Mouse (Mus musculus) naive thymus-derived CD4-positive, alpha-beta T cell, adult 2 months (primary cell): ENCODE data around the gene Mri1.
A peak's percentile ranks its signal among the peaks of the same experiment; 100 is the strongest.

Experiments
- DNase-seq: peaks from one replicate; pipeline ENCODE4 v3.0.0-alpha.2; 2011; ENCODE audit warnings: low read depth

Gene Mri1

DNA sequence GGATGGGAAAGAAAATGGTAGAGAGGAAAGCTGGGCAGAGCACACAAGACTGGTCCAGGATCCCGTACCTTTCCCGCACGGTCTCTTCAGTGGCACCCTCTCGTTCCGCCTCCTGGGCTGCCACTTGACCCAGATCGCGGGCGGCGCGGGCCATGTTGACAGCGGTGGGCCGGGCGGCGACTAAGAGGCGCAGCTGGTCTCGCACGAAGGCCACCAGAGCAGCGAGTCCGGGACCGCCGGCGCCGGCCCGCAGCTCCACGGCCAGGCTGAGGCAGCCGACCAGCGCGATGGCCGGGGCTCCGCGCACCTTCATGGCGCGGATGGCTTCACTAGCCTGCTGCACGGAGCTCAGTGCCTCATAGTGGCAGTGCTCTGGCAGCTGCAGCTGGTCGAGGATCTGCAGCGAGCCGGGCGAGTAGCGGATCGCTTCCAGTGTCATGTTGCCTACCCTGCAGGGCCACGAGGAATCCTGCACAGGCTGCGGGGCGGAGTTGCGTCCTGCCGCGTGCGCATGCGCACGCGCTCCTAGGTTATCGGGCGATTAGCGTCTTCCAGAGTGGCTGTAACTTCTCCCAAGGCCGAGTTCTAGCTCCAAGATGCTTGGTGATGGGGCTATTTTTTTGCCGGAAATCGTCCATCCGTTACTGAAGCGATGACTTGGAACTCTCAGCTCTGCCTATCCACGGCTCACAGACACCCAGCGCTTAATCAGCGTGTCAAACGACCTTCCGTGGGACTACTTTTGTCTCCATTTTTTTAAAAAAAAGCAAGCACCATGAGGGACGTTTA, at the start of gene Mri1:
Mri1 (minus strand) TSS at position 505 of the 789 bp plus-strand sequence.
- DNase-seq: peak; percentile 93

DNA sequence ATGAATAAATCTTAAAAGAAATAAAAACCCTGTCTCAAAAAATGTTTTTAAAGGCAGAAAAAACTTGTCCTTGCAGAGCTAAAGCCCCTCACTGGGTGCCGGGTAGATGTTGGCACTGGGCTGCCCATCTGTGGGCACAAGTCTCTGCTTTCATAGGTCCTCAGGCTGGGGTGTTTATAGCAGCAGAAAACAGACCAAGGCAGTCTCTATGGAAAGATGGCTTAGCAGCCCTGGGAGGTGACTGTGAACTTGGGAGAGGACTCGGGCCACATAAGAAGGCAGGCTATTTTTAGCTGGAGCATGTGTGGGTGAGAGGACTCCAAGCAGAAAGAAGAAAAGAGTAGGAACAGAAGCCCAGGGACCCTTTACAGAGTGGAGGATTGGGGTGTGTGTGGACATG, 46.8 kb upstream of the Mri1 start:
- no peak for DNase-seq

GRCm38 (mm10) chr8:84297029-84297785, 40.1 kb upstream of the Mri1 start:
- DNase-seq: no peak

DNA sequence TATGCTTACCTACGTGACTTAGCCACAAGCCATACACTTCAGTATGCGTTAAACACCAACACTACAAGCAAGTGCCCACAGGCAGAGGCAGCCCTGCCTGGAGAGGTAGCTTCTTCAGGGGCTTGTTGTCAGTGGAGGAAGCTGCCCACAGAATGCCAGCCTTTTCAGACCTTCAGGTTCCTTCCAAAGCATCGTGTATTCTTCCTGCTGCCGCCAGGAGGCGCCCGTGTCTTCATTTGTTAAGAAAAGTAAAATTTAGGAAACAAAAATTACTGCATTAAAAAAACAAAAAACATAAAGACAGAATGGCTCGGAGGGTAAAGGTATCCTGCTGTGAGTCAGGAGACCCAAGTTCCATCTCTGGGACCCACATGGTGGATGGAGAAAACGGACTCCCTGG, 34.6 kb upstream of the Mri1 start:
- DNase-seq: peak; percentile 79

DNA sequence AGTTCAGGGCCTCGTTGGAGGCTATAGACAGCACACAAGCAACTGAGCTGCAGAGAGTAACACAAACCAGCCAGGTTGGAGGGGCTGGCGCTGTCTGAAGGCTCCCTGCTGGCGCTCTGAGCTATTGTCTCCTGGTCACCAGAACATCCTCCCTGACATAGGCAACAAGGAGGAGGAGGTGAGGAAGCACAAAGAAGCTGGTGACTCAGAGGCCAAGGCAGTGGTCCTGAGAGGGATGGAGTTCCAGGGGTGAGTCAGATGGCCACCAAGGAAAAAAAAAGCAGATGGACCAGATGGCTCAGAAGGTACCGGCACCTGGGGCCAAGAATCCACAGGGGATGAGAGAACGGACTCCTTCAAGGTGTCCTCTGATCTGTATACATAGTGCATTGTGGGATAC, 34.0 kb upstream of the Mri1 start:
- DNase-seq: no peak

DNA sequence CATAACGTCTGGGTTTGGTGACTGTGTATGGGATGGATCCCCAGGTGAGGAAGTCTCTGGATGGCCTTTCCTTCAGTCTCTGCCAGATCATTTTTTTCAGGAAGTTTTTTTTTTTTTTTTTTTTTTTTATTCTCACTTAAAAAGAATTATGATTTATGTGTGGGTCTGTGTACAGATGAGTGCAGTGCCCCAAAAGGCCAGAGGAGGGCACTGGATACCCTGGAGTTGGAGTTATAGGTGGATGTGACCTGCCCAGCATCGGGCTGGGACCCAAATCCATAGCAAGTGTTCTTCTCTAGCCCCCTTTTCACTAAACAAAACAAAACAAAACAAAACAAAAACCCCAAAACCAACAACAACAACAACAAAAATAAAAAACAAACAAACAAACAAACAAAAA, 31.8 kb upstream of the Mri1 start:
- DNase-seq: peak; percentile 39

DNA sequence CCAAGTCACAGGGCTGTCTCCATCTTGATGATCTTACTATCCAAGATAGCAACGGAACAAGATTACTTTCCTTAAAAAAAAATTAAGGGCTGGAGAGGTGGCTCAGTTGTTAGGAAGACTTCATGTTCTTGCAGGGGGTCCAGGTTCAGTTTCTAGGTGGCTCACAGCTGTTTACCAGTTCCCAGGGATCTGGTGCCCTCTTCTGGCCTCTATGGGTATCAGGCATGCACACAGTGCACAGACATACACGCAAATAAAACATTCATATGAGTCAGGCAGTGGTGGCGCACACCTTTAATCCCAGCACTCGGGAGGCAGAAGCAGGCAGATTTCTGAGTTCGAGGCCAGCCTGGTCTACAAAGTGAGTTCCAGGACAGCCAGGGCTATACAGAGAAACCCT, 28.5 kb upstream of the Mri1 start:
- peak; percentile 64 for DNase-seq

GRCm38 (mm10) chr8:84284608-84285063, 27.5 kb upstream of the Mri1 start:
- DNase-seq: no peak

GRCm38 (mm10) chr8:84280777-84281176, 23.7 kb upstream of the Mri1 start:
- no peak for DNase-seq

- DNase-seq: no peak
Observed at GRCm38 (mm10) chr8:84276447-84276846, 19.3 kb upstream of the Mri1 start.

- DNase-seq: no peak
Observed at GRCm38 (mm10) chr8:84273968-84274367, 16.8 kb upstream of the Mri1 start.

- DNase-seq: no peak
Observed at GRCm38 (mm10) chr8:84272302-84272701, 15.2 kb upstream of the Mri1 start.

DNA sequence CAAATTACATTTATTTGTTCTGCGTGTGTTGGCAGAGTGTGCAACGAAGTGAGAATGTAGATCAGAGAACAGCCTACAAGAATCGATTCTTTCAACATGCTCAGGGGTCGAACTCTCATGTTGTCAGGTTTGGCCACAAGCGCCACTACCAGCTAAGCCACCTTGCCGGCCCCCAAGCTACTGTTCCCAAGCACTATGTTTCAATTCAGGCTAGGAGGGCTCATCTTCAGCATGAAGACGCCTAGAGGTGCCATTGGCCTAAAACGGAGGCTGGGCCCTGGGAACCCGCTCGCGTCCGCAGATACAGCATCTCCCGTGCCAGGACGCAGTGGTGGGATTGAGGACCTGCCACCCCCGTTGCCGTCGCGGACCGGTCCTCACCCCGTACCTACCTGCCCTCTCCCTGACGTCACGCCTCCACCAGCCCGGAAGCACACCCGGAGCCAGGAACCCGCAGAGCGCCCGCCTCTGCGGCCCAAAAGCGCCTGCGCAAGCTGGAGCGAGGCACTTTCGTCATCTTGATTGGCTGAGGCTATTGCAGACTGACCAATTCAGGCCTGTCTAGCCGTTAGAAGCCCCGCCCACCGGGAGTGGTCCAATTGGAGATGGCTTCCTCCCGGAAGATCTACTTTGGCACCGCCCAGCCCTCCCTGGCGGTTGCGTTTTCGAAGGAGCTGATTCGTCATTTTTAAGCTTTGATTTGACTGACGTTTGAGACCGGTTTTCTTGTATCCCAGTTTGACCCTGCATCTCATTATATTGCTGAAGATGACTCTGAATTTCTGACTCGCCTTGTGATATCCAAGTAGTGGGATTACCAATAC, 13.0 kb upstream of the Mri1 start, which contains the start of gene Ccdc130:
Ccdc130 (minus strand) TSS at position 431 of the 824 bp plus-strand sequence.
- DNase-seq: peak; percentile 100

DNA sequence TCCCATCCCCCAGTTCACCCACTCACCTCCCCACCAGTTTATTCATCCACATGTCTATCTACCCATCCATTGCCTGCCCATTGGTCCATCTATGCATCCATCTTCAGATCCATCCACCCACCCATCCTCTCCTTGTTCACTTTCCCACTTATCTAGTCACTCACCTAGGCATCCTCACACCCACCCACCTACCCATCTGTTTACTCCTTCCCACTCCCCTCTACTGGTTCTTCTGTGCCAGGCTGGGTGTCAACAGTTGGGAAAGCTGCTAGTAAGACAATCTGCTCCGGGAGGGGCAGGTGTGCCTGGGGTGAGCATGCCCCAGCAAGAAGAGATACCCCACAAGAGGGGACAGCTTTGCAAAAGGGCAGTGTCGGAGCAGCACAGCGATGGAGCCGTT, 4.0 kb upstream of the Mri1 start:
- DNase-seq: no peak

- DNase-seq: peak; percentile 80
Observed at GRCm38 (mm10) chr8:84256458-84256821, 686 bp downstream of the Mri1 start.

DNA sequence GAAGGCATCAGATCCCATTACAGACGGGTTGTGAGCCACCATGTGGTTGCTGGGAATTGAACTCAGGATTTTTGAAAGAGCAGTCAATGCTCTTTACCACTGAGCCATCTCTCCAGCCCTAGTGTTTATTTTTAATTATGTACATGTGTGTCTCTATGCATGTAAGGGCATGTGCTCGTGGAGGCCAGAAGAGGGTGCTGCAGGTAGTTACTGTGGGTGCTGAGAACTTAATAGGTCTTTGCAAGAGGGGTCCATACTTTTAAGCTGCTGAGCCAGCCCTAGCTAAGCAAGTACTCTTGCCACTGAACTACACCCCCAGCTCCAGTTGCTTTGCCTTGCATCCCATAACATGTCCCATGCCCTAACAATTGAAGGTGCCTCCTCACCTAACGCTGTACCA, 1.3 kb downstream of the Mri1 start:
- peak; percentile 46 for DNase-seq

GRCm38 (mm10) chr8:84249257-84250170, 7.6 kb downstream of the Mri1 start, which contains the start of gene D8Ertd738e:
D8Ertd738e (minus strand) TSS chr8:84249719.
- DNase-seq: peak; percentile 97

DNA sequence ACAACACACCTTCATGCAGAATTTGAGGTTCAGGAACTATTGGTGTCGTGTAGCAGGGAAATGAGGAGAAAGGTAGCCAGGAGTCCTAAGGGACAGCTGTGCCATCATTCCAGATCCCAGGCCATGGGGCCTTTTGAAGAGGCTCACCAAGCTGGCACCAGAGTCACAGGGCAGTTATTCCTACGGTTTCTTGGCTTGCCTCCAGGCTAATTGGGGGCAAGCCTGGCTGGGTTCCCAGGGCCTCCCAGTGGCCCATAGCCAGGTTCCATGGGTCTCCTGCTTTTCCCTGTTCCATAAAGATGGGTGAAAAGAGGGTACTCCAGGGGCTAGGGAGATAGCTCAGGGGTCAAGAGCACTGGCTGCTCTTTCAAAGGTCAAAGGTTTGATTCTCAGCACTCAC, 15.3 kb downstream of the Mri1 start:
- DNase-seq: no peak

DNA sequence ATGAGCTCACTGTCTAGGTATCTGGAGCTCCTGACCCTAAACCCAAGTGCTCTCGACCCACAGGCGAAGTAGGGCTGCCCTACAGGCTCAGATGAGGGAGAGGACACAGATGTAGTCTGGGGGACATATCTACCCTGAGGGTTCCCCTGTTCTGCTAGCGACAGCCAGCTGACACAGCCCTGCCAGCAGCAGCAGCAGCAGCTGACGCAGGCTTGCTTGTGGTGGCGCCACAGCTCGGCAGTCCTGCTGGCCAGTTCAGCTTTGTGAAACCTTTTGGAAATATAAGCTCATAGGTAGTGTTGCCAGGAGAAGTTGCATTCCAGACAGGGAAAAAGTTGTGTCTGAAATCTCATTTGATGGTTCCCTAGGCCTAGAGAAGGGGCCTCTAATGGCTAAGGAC, 16.0 kb downstream of the Mri1 start:
- no peak for DNase-seq

GRCm38 (mm10) chr8:84237542-84238229, 19.4 kb downstream of the Mri1 start:
- DNase-seq: no peak
